Mouse (Mus musculus) liver, postnatal 0 days (tissue): ENCODE measurements around the gene 4933428G20Rik. TPM values are rescaled to one million over a fixed set of nuclear protein-coding genes. Genes with fewer than 3 reads are reported as not detected.

Experiments
- ATAC-seq: fragments of 200-750 bp; cut with Nextera tagmentation; 2 replicates; pipeline ENCODE4 v1.8.0; 2017; ENCODE audit warnings: mild to moderate bottlenecking, moderate library complexity
- DNase-seq: peaks from one replicate; pipeline ENCODE4 v3.0.0-alpha.2; 2016
- H3K27ac ChIP-seq: fragments of 300-500 bp; sonication (generic); 2 replicates; pipeline ENCODE4 v1.5.1; 2014; ENCODE audit warnings: antibody characterized with exemption, moderate library complexity, mild to moderate bottlenecking, low read depth
- H3K27me3 ChIP-seq: fragments of 300-500 bp; sonication (generic); 2 replicates; pipeline ENCODE4 v1.6.1; 2014; ENCODE audit warnings: low read length, control low read depth, mixed read lengths; ENCODE audit not compliant: insufficient read depth
- H3K36me3 ChIP-seq: fragments of 300-500 bp; sonication (generic); replicated peaks from 2 replicates; pipeline ENCODE4 v1.6.1; 2014; ENCODE audit warnings: mild to moderate bottlenecking, control low read depth, low read length, moderate library complexity, mixed read lengths; ENCODE audit not compliant: insufficient read depth
- H3K4me1 ChIP-seq: fragments of 300-500 bp; sonication (generic); 2 replicates; pipeline ENCODE4 v1.6.1; 2014; ENCODE audit warnings: antibody characterized with exemption, mild to moderate bottlenecking, control low read depth; ENCODE audit not compliant: insufficient read depth
- H3K4me2 ChIP-seq: fragments of 300-500 bp; sonication (generic); 2 replicates; pipeline ENCODE4 v1.6.1; 2014; ENCODE audit warnings: low read depth, mild to moderate bottlenecking, low read length, moderate library complexity, mixed read lengths
- H3K4me3 ChIP-seq: fragments of 300-500 bp; sonication (generic); 2 replicates; pipeline ENCODE4 v1.5.1; 2014; ENCODE audit warnings: low read depth, low read length
- H3K9ac ChIP-seq: fragments of 300-500 bp; sonication (generic); replicated peaks from 2 replicates; pipeline ENCODE4 v1.6.1; 2014; ENCODE audit warnings: mild to moderate bottlenecking, moderate library complexity
- H3K9me3 ChIP-seq: fragments of 300-500 bp; sonication (generic); 2 replicates; pipeline ENCODE4 v1.6.1; 2016; ENCODE audit warnings: mild to moderate bottlenecking, control low read depth, low read length, mixed read lengths
- CTCF ChIP-seq: sonication (generic); IDR thresholded peaks from 2 replicates; pipeline ENCODE4 v1.5.1; 2016; ENCODE audit warnings: antibody characterized with exemption, low read depth
- EP300 ChIP-seq: IDR thresholded peaks from 2 replicates; pipeline ENCODE4 v1.6.1; 2016; ENCODE audit warnings: antibody characterized with exemption, low read depth, mild to moderate bottlenecking
- WGBS: fragments of 180-500 bp; shearing (Covaris S2); extraction: QIAGEN DNeasy Blood & Tissue Kit; methylation state at CpG from one replicate; pipeline ENCODE4 v1.1.7; 2014; ENCODE audit not compliant: insufficient replicate concordance; 5-methylcytosine and 5-hydroxymethylcytosine counted together
- polyA plus RNA-seq: library from polyadenylated mRNA; unstranded; fragments of >200 nt; fragmentation: Nextera tagmentation; extraction: Ambion mirVana; gene quantifications from 2 replicates; pipeline ENCODE4 v1.2.1, GENCODE M21; 2015

The 4933428G20Rik gene
- polyA plus RNA-seq, 1 experiment from 2014 or later, result 0.25 TPM

GRCm38 (mm10) chr11:97537580-97538089, 37.5 kb upstream of the 4933428G20Rik start:
- Histone ChIP-seq H3K27ac (no peak overlapping the region), H3K9me3 (no peaks in the 10 kb centered on the region), H3K36me3 (no peaks in the 10 kb centered on the region), H3K9ac (no peak overlapping the region), H3K4me1 (peaks cover 15% of the 10 kb centered on the region), H3K4me3 (no peak overlapping the region), H3K27me3 (peaks cover 68% of the 10 kb centered on the region), H3K4me2 (no peak overlapping the region)
- ATAC-seq, result no peak
- TF ChIP-seq EP300, result no peak
- WGBS, result 40% methylated on average over 12 of the region's 12 CpGs
- DNase-seq, result no peak

- Histone ChIP-seq H3K4me3 (no peak overlapping the region; the same call in 1 of the 2 replicates), H3K9ac (no peak overlapping the region), H3K9me3 (no peaks in the 10 kb centered on the region), H3K4me2 (peak overlapping the region; percentile 24; the same call in 1 of the 2 replicates), H3K4me1 (peaks cover 17% of the 10 kb centered on the region), H3K36me3 (no peaks in the 10 kb centered on the region), H3K27me3 (peaks cover 75% of the 10 kb centered on the region), H3K27ac (no peak overlapping the region)
- TF ChIP-seq CTCF, result peak; percentile 19; the same call in 1 of the 2 replicates
- no peak for TF ChIP-seq EP300
- ATAC-seq (no peak), DNase-seq (no peak)
- 2% methylated on average over 31 of the region's 36 CpGs for WGBS
Observed at GRCm38 (mm10) chr11:97536835-97537579, 36.9 kb upstream of the 4933428G20Rik start.

DNA sequence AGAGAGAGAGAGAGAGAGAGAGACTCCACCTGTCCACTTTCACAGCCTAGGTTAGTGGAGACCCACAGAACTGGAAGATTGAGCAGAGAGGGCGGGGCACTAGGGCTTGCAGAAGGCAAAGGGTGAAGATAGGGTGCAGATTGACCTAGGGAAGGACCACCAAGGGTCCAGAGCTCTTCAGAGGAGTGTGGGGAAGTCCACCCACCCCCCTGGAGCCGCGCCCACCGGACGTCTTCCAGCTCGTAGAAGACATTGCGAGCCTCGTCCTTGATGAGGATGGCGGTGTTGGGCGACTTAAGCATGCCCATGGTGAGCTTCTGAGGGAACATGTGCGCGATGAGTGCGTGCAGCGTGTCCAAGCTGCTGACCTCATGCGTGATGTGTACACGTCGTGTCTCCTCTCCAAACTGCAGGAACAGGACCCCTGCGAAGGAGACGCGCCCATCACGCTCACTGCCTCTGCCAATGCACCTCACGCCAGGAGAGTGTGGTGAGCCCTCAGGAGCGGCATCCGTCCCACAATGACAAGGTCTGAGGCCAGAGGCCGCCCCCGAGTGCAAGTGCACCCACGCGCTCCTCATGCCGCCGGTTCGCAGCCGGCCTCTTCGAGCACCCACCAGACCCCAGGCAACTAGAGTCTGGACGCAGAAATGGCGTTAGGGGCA, 36.1 kb upstream of the 4933428G20Rik start:
- WGBS, result 12% methylated on average over 35 of the region's 35 CpGs
- H3K27ac ChIP-seq, result no peak overlapping the region
- no peaks in the 10 kb centered on the region for H3K9me3 ChIP-seq
- TF ChIP-seq EP300 (no peak), CTCF (no peak)
- H3K9ac ChIP-seq, result no peak overlapping the region
- no peak overlapping the region for H3K4me3 ChIP-seq
- no peaks in the 10 kb centered on the region for H3K36me3 ChIP-seq
- H3K4me2 ChIP-seq, result no peak overlapping the region
- DNase-seq (no peak), ATAC-seq (no peak)
- H3K4me1 ChIP-seq, result peaks cover 19% of the 10 kb centered on the region
- H3K27me3 ChIP-seq, result peaks cover 77% of the 10 kb centered on the region

GRCm38 (mm10) chr11:97535660-97536059, 35.5 kb upstream of the 4933428G20Rik start:
- Histone ChIP-seq H3K27me3 (peaks cover 80% of the 10 kb centered on the region), H3K4me1 (peaks cover 19% of the 10 kb centered on the region), H3K27ac (no peak overlapping the region), H3K4me3 (no peak overlapping the region), H3K9me3 (no peaks in the 10 kb centered on the region), H3K36me3 (no peaks in the 10 kb centered on the region), H3K9ac (no peak overlapping the region), H3K4me2 (no peak overlapping the region)
- DNase-seq (no peak), ATAC-seq (no peak)
- TF ChIP-seq EP300 (no peak), CTCF (no peak)
- WGBS, result 41% methylated on average over 5 of the region's 5 CpGs

GRCm38 (mm10) chr11:97535308-97535630, 35.1 kb upstream of the 4933428G20Rik start:
- Histone ChIP-seq H3K4me2 (no peak overlapping the region), H3K9me3 (no peaks in the 10 kb centered on the region), H3K27me3 (peaks cover 79% of the 10 kb centered on the region), H3K4me3 (no peak overlapping the region), H3K36me3 (no peaks in the 10 kb centered on the region), H3K9ac (no peak overlapping the region), H3K27ac (no peak overlapping the region), H3K4me1 (peaks cover 19% of the 10 kb centered on the region)
- DNase-seq (no peak), ATAC-seq (no peak)
- 16% methylated on average over 5 of the region's 5 CpGs for WGBS
- TF ChIP-seq CTCF (no peak), EP300 (no peak)
